In the genomic region with DNA sequence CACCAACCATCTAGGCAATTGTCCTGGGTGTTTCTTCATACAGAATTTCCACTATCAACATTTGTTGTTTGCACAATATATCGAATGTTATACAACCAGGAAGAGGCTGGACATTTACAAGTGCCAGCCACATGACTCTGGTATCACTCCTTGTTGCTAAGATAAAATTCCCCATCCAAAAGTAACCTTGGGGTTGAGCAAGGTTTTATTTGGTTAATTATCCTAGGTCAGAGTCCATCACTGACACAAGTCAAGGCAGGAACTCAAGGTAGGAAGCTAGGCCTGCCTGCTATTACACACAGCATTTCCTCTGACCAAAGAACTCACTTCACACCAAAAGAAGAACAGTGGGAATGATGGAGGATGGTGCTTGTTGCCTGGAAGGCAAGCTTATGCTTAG, we compare ENCODE assay signal across 17 mouse cellular contexts.
"Had no signal": no experiment of that assay in that cellular context is flagged by ENCODE, and none has a peak within 500 bp of the region (broad histone marks: within the 10 kb centered on the region; RNA-seq: fewer than 3 reads in every experiment).

No protein-coding gene starts in this region.

- H3K4me3 ChIP-seq: midbrain, embryonic 10.5 days; midbrain, embryonic 12.5 days; myocyte; neural tube, embryonic 13.5 days; neural tube, embryonic 15.5 days had no signal

- H3K9me3 ChIP-seq: midbrain, embryonic 10.5 days; midbrain, embryonic 12.5 days; neural tube, embryonic 13.5 days; neural tube, embryonic 15.5 days had no signal

- H3K9ac ChIP-seq: lung, embryonic 14.5 days; midbrain, embryonic 12.5 days; neural tube, embryonic 13.5 days; neural tube, embryonic 15.5 days had no signal

- DNase-seq: lung, adult 18-20 months; lung, embryonic 14.5 days; lung, postnatal 10 days; lung, postnatal 4 days; midbrain, embryonic 14.5 days; retina, postnatal 1 day; right cerebral cortex, postnatal 25 days; right cerebral cortex, postnatal 4 days; spleen, adult 18-20 months; thymus, adult 18-20 months; thymus, postnatal 14 days; thymus, postnatal 36 days had no signal

- H3K4me2 ChIP-seq: lung, embryonic 14.5 days; midbrain, embryonic 12.5 days; neural tube, embryonic 13.5 days; neural tube, embryonic 15.5 days had no signal

- H3K4me1 ChIP-seq: neural tube, embryonic 13.5 days; neural tube, embryonic 15.5 days had no signal

- H3K27ac ChIP-seq: midbrain, embryonic 10.5 days; midbrain, embryonic 12.5 days; neural tube, embryonic 13.5 days; neural tube, embryonic 15.5 days had no signal

- H3K36me3 ChIP-seq: midbrain, embryonic 10.5 days; midbrain, embryonic 12.5 days; neural tube, embryonic 13.5 days; neural tube, embryonic 15.5 days had no signal

- H3K27me3 ChIP-seq: midbrain, embryonic 12.5 days; neural tube, embryonic 13.5 days; neural tube, embryonic 15.5 days had no signal
